Mouse (Mus musculus): ENCODE data around the gene Tnfrsf13b.

GRCm38 (mm10) chr11:61112323-61112995 is 14.1 kb upstream of the Tnfrsf13b start:
- no peak for TF ChIP-seq CTCF (IDR thresholded peaks at IDR 0.05; ENCODE audit: low read depth, low read length)
- no peak for TF ChIP-seq POLR2A (IDR thresholded peaks at IDR 0.05; ENCODE audit: borderline replicate concordance, low read depth, low read length)

Measured in bone marrow macrophage, adult 2 months (primary cell).